Mouse (Mus musculus) ES-Bruce4 (cell line): ENCODE measurements at regions not wholly inside any gene's neighbourhood (a gene's known extent, or its start where the extent isn't known, plus 50 kb on each side); places are given as distances from the start of the nearest gene placed in this dataset.
A peak's percentile ranks its signal among the peaks of the same experiment; 100 is the strongest.
"Not testable (repeated sequence)": the region's sequence is repeated elsewhere in the genome, so short reads cannot be mapped to it uniquely, and the experiment has no call there.

Experiments
- H3K27ac ChIP-seq: 2 replicates; pipeline ENCODE4 v1.5.1; 2012; ENCODE audit warnings: low read length, inconsistent platforms; ENCODE audit not compliant: insufficient read depth
- H3K27me3 ChIP-seq: 2 replicates; pipeline ENCODE4 v1.6.1; 2012; ENCODE audit warnings: mild to moderate bottlenecking, low read length, inconsistent platforms; ENCODE audit not compliant: control insufficient read depth, poor library complexity, insufficient read depth, severe bottlenecking
- H3K36me3 ChIP-seq: 2 replicates; pipeline ENCODE4 v1.6.1; 2012; ENCODE audit warnings: inconsistent platforms, mild to moderate bottlenecking, low read length, moderate library complexity; ENCODE audit not compliant: control insufficient read depth, poor library complexity, insufficient read depth, severe bottlenecking
- H3K4me1 ChIP-seq: one replicate; pipeline ENCODE4 v1.8.1; 2011; ENCODE audit warnings: low read length; ENCODE audit not compliant: control insufficient read depth, insufficient read depth
- H3K4me3 ChIP-seq: 2 replicates; pipeline ENCODE4 v1.5.1; 2011; ENCODE audit warnings: low read depth, mild to moderate bottlenecking, low read length
- H3K9ac ChIP-seq: 2 replicates; pipeline ENCODE4 v1.6.1; 2012; ENCODE audit warnings: low read depth, mild to moderate bottlenecking, inconsistent platforms; ENCODE audit not compliant: poor library complexity, severe bottlenecking
- H3K9me3 ChIP-seq: replicated peaks from 2 replicates; pipeline ENCODE4 v1.6.1; 2012; ENCODE audit warnings: mild to moderate bottlenecking, low read length, inconsistent platforms; ENCODE audit not compliant: control insufficient read depth, poor library complexity, insufficient read depth, severe bottlenecking
- CTCF ChIP-seq: IDR thresholded peaks from one replicate; pipeline ENCODE4 v1.8.1; 2011; ENCODE audit warnings: low read depth, low read length
- EP300 ChIP-seq: IDR thresholded peaks from 2 replicates; pipeline ENCODE4 v1.6.1; 2011; ENCODE audit warnings: low read depth, low read length; ENCODE audit not compliant: insufficient read depth
- POLR2A ChIP-seq: IDR thresholded peaks from one replicate; pipeline ENCODE4 v1.8.1; 2011; ENCODE audit warnings: low read length; ENCODE audit not compliant: insufficient read depth

- no peak for TF ChIP-seq EP300
- TF ChIP-seq POLR2A: no peak
- TF ChIP-seq CTCF: no peak
- H3K27ac ChIP-seq: no peak overlapping the region
- no peaks in the 10 kb centered on the region for H3K4me1 ChIP-seq
These were observed 172.7 kb upstream of the Cntnap5b start for GRCm38 (mm10) chr1:99599696-99600489.

GRCm38 (mm10) chr1:99605213-99605612 lies 167.4 kb upstream of the Cntnap5b start:
- H3K4me1 ChIP-seq: no peaks in the 10 kb centered on the region
- TF ChIP-seq CTCF (no peak), EP300 (no peak), POLR2A (no peak)
- H3K36me3 ChIP-seq: no peaks in the 10 kb centered on the region
- no peaks in the 10 kb centered on the region for H3K27me3 ChIP-seq
- no peak overlapping the region for H3K27ac ChIP-seq
- H3K4me3 ChIP-seq: no peak overlapping the region
- no peaks in the 10 kb centered on the region for H3K9me3 ChIP-seq
- no peak overlapping the region for H3K9ac ChIP-seq

More at GRCm38 (mm10) chr1:99599696-99600489, 172.7 kb upstream of the Cntnap5b start:
- H3K9ac ChIP-seq: no peak overlapping the region
- H3K36me3 ChIP-seq: no peaks in the 10 kb centered on the region
- H3K9me3 ChIP-seq: no peaks in the 10 kb centered on the region
- H3K4me3 ChIP-seq: no peak overlapping the region
- no peaks in the 10 kb centered on the region for H3K27me3 ChIP-seq

GRCm38 (mm10) chr1:99619221-99619620 lies 153.3 kb upstream of the Cntnap5b start:
- no peaks in the 10 kb centered on the region for H3K36me3 ChIP-seq

GRCm38 (mm10) chr1:99630971-99631370 lies 141.6 kb upstream of the Cntnap5b start:
- not testable (repeated sequence) for H3K4me3 ChIP-seq, H3K9ac ChIP-seq, H3K27me3 ChIP-seq, H3K4me1 ChIP-seq, H3K27ac ChIP-seq, H3K9me3 ChIP-seq, H3K36me3 ChIP-seq
- TF ChIP-seq CTCF: peak; percentile 7

More at GRCm38 (mm10) chr1:99619221-99619620, 153.3 kb upstream of the Cntnap5b start:
- Histone ChIP-seq H3K4me3 (no peak overlapping the region), H3K9me3 (no peaks in the 10 kb centered on the region), H3K27ac (no peak overlapping the region), H3K27me3 (no peaks in the 10 kb centered on the region), H3K4me1 (no peaks in the 10 kb centered on the region), H3K9ac (no peak overlapping the region)
- TF ChIP-seq CTCF (no peak), POLR2A (no peak), EP300 (no peak)

- Histone ChIP-seq H3K27ac (no peak overlapping the region), H3K27me3 (no peaks in the 10 kb centered on the region), H3K9me3 (no peaks in the 10 kb centered on the region), H3K4me3 (no peak overlapping the region), H3K4me1 (no peaks in the 10 kb centered on the region), H3K9ac (no peak overlapping the region), H3K36me3 (no peaks in the 10 kb centered on the region)
- TF ChIP-seq CTCF: no peak
- no peak for TF ChIP-seq EP300
- TF ChIP-seq POLR2A: no peak
These were observed 108.9 kb upstream of the Cntnap5b start for GRCm38 (mm10) chr1:99663641-99664040.

- H3K36me3 ChIP-seq: no peaks in the 10 kb centered on the region
- H3K4me3 ChIP-seq: no peak overlapping the region
- no peaks in the 10 kb centered on the region for H3K4me1 ChIP-seq
- no peak overlapping the region for H3K9ac ChIP-seq
- TF ChIP-seq CTCF (no peak), POLR2A (no peak), EP300 (no peak)
- H3K9me3 ChIP-seq: no peaks in the 10 kb centered on the region
- H3K27me3 ChIP-seq: no peaks in the 10 kb centered on the region
- no peak overlapping the region for H3K27ac ChIP-seq
These were observed 92.6 kb upstream of the Cntnap5b start for GRCm38 (mm10) chr1:99679980-99680379.
